Mouse (Mus musculus): ENCODE measurements around the gene Amh. TPM values are rescaled to one million over a fixed set of nuclear protein-coding genes. Genes with fewer than 3 reads are reported as not detected.

The Amh gene
- polyA plus RNA-seq, 1 experiment from 2014 or later = 0.09 TPM

DNA sequence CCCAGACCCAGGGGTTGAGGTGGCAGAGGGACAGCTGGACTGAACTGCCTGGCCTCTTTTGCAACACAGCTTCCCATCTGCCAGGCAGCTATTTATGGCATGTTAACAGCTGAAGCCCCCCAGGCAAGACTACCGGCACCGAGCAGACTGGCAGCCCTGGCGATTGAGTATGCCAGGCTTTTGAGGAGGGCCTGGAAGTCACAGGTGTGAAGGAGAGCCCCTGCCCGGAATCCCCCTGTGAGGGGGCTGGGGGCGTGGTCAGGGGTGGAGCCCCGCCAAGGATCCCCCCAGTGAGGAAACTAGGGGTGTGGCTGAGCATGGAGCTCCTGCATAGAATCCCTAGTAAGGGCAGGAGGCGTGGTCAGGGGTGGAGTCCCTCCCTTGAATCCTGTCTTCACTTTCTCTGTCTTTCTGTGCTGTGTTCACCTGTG, 31.9 kb downstream of the Amh start:
- no peak overlapping the region for H3K4me3 ChIP-seq (replicated peaks; ENCODE audit: low read depth, low read length)
- no peaks in the 10 kb centered on the region for H3K9me3 ChIP-seq (replicated peaks; ENCODE audit: low read length)
- H3K9ac ChIP-seq (ENCODE audit: low read depth, low read length) = no peak overlapping the region
- no peak overlapping the region for H3K4me2 ChIP-seq (ENCODE audit: low read length)
- no peak for ATAC-seq (replicated peaks; ENCODE audit: low FRiP score, low read depth)
- H3K27me3 ChIP-seq (ENCODE audit: insufficient read depth, low read length) = peaks cover 13% of the 10 kb centered on the region; the same call in 1 of the 2 replicates
- no peak for TF ChIP-seq CTCF (IDR thresholded peaks at IDR 0.05; ENCODE audit: low read depth)
- no peak for DNase-seq (ENCODE audit: low spot score)
- no peak overlapping the region for H3K27ac ChIP-seq
- no peaks in the 10 kb centered on the region for H3K36me3 ChIP-seq (ENCODE audit: insufficient read depth, low read length)
- no peaks in the 10 kb centered on the region for H3K4me1 ChIP-seq (replicated peaks; ENCODE audit: insufficient read depth, low read length)
- WGBS = 49% methylated on average over 7 of the region's 7 CpGs

DNA sequence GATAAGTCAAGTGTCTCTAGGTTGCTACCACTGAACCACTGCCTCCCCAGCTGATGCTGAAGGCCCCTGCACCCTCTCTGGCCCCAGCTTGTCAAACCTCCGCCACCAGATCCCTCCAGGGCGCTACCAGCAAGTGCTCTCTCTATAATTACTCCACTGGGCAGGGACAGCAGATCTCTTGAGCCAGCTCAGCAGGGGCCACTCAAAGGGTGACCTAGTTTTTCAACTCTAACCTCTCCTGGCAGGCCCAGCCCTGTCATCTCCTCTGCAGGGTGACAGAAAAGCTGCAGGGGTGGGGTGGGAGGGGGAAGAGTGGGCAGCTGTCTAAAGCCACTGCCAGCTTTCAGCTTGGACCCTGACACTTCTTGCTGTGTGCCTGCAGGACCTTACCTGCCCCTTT, 32.8 kb downstream of the Amh start:
- no peaks in the 10 kb centered on the region for H3K4me1 ChIP-seq (replicated peaks; ENCODE audit: insufficient read depth, low read length)
- H3K27me3 ChIP-seq (ENCODE audit: insufficient read depth, low read length) = peaks cover 13% of the 10 kb centered on the region; the same call in 1 of the 2 replicates
- no peak for TF ChIP-seq CTCF (IDR thresholded peaks at IDR 0.05; ENCODE audit: low read depth)
- no peak overlapping the region for H3K4me2 ChIP-seq (ENCODE audit: low read length)
- 32% methylated on average over 2 of the region's 2 CpGs for WGBS
- no peak overlapping the region for H3K4me3 ChIP-seq (replicated peaks; ENCODE audit: low read depth, low read length)
- H3K36me3 ChIP-seq (ENCODE audit: insufficient read depth, low read length) = no peaks in the 10 kb centered on the region
- no peak overlapping the region for H3K9ac ChIP-seq (ENCODE audit: low read depth, low read length)
- no peak overlapping the region for H3K27ac ChIP-seq
- no peaks in the 10 kb centered on the region for H3K9me3 ChIP-seq (replicated peaks; ENCODE audit: low read length)
- no peak for ATAC-seq (replicated peaks; ENCODE audit: low FRiP score, low read depth)
- DNase-seq (ENCODE audit: low spot score) = no peak

DNA sequence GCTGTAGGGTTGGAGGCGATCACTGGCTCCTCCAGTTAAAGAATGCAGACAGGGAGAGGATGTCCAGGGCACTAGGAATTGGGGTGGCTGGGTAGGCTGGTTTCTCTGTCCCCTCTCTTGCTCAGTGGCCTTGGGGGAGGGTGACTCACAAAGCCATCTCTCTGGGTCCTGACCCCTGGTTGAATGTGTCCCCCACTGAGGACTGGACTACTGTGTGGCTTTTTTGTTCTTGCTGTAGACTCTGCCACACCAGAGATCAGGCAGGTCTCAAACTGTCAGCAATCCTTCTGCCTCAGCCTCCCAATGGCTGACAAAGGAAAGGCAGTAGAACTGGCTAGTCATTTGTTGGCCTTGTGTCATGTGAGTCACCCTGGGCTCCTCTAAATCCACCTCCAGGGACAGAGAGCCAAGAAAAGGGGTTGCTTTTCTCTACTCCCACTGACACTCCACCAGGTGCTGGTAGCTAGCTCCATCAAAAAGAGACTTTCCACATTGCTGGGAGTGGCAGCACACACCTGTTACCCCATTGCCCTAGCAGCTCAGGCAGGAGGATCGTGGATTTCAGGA, 33.4 kb downstream of the Amh start:
- TF ChIP-seq CTCF (IDR thresholded peaks at IDR 0.05; ENCODE audit: low read depth) = no peak
- H3K9ac ChIP-seq (ENCODE audit: low read depth, low read length) = no peak overlapping the region
- H3K27me3 ChIP-seq (ENCODE audit: insufficient read depth, low read length) = peaks cover 18% of the 10 kb centered on the region
- no peak overlapping the region for H3K27ac ChIP-seq
- no peak overlapping the region for H3K4me2 ChIP-seq (ENCODE audit: low read length)
- WGBS = 66% methylated on average over 2 of the region's 2 CpGs
- ATAC-seq (replicated peaks; ENCODE audit: low FRiP score, low read depth) = no peak
- H3K4me3 ChIP-seq (replicated peaks; ENCODE audit: low read depth, low read length) = no peak overlapping the region
- H3K9me3 ChIP-seq (replicated peaks; ENCODE audit: low read length) = no peaks in the 10 kb centered on the region
- no peaks in the 10 kb centered on the region for H3K4me1 ChIP-seq (replicated peaks; ENCODE audit: insufficient read depth, low read length)
- no peaks in the 10 kb centered on the region for H3K36me3 ChIP-seq (ENCODE audit: insufficient read depth, low read length)
- no peak for DNase-seq (ENCODE audit: low spot score)

DNA sequence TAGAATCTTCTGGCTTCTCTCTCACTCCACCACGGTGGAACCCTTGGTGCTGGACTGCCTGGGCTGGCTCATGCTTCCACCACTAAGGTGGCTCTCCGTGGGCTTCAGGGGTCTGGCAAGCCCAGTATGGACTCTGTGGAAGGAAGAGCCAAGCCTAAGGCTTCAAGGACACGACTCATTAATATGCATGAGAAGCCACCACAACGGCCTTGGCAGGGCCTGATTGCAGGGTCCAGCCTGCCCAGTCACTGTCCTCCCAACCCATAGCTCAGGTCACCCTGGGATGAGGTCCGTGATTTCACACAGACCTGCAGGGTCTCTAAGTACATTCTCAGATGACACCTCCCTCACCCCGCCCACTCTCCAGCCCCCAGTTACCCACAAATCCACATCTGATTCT, 34.8 kb downstream of the Amh start:
- DNase-seq (ENCODE audit: low spot score) (no peak), ATAC-seq (replicated peaks; ENCODE audit: low FRiP score, low read depth) (no peak)
- 57% methylated on average over 6 of the region's 6 CpGs for WGBS
- Histone ChIP-seq H3K4me3 (replicated peaks; ENCODE audit: low read depth, low read length) (no peak overlapping the region), H3K36me3 (ENCODE audit: insufficient read depth, low read length) (no peaks in the 10 kb centered on the region), H3K27me3 (ENCODE audit: insufficient read depth, low read length) (peaks cover 29% of the 10 kb centered on the region), H3K9me3 (replicated peaks; ENCODE audit: low read length) (no peaks in the 10 kb centered on the region), H3K4me2 (ENCODE audit: low read length) (no peak overlapping the region), H3K9ac (ENCODE audit: low read depth, low read length) (no peak overlapping the region), H3K4me1 (replicated peaks; ENCODE audit: insufficient read depth, low read length) (no peaks in the 10 kb centered on the region), H3K27ac (no peak overlapping the region)
- TF ChIP-seq CTCF (IDR thresholded peaks at IDR 0.05; ENCODE audit: low read depth) = no peak

DNA sequence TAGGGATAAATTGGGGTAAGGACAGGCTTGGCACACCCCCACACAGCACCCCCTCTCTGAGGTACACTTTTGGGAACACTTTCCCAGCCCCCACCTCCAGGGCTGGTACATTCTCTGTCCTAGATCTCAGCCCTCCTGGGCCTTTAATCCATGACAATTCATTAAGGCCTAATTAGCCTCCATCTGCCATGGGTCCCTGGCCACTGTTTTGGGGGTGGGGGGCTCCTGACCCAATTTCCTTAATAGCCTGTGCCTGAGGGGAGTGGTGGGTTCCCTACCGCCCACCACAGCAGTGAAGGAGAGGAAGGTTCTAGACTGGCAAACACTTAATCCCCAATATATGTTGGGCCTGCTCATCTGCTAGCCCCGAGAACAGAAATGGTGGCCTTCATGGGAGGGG, 36.6 kb downstream of the Amh start:
- WGBS = 89% methylated on average over 2 of the region's 2 CpGs
- H3K27ac ChIP-seq = no peak overlapping the region
- DNase-seq (ENCODE audit: low spot score) (no peak), ATAC-seq (replicated peaks; ENCODE audit: low FRiP score, low read depth) (no peak)
- peaks cover 21% of the 10 kb centered on the region for H3K27me3 ChIP-seq (ENCODE audit: insufficient read depth, low read length)
- no peaks in the 10 kb centered on the region for H3K36me3 ChIP-seq (ENCODE audit: insufficient read depth, low read length)
- no peaks in the 10 kb centered on the region for H3K4me1 ChIP-seq (replicated peaks; ENCODE audit: insufficient read depth, low read length)
- no peak overlapping the region for H3K4me3 ChIP-seq (replicated peaks; ENCODE audit: low read depth, low read length)
- no peak overlapping the region for H3K9ac ChIP-seq (ENCODE audit: low read depth, low read length)
- no peaks in the 10 kb centered on the region for H3K9me3 ChIP-seq (replicated peaks; ENCODE audit: low read length)
- no peak for TF ChIP-seq CTCF (IDR thresholded peaks at IDR 0.05; ENCODE audit: low read depth)
- no peak overlapping the region for H3K4me2 ChIP-seq (ENCODE audit: low read length)

DNA sequence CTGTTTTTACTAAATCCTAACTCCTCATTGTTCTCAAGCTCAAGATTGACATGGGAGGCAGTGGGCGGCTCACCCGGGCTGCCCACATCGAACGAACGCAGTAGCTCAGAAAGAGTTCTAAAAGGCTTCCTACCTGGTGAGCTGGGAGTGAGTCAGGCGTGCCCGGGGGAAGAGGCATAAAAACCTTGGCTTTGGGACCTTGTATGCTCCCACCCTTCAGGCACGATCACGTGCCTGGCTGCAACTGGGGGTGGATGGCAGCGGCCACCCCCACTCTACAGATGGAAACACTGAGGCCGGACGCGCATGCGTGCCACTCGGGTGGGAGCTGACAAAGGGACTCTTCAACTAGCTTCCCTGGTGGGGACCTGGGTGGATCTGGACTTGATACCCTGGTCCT, 37.3 kb downstream of the Amh start:
- Histone ChIP-seq H3K27ac (no peak overlapping the region), H3K4me3 (replicated peaks; ENCODE audit: low read depth, low read length) (no peak overlapping the region), H3K4me2 (ENCODE audit: low read length) (no peak overlapping the region), H3K27me3 (ENCODE audit: insufficient read depth, low read length) (peaks cover 20% of the 10 kb centered on the region), H3K9ac (ENCODE audit: low read depth, low read length) (no peak overlapping the region), H3K9me3 (replicated peaks; ENCODE audit: low read length) (no peaks in the 10 kb centered on the region), H3K4me1 (replicated peaks; ENCODE audit: insufficient read depth, low read length) (no peaks in the 10 kb centered on the region), H3K36me3 (ENCODE audit: insufficient read depth, low read length) (no peaks in the 10 kb centered on the region)
- DNase-seq (ENCODE audit: low spot score) (no peak), ATAC-seq (replicated peaks; ENCODE audit: low FRiP score, low read depth) (no peak)
- TF ChIP-seq CTCF (IDR thresholded peaks at IDR 0.05; ENCODE audit: low read depth) = no peak
- WGBS = 80% methylated on average over 15 of the region's 15 CpGs

All from kidney, postnatal 0 days (tissue).